Mouse (Mus musculus) granulocyte monocyte progenitor cell, adult 5-6 weeks (primary cell): ENCODE measurements around the gene Endou. TPM values are rescaled to one million over a fixed set of nuclear protein-coding genes. Genes with fewer than 3 reads are reported as not detected.

Experiments used
- total RNA-seq, 2 experiments: library from RNA; stranded (forward) in 1 of 2; stranded (reverse) in 1 of 2; fragments of 200-712, 200-1000 nt in 1 of 2; fragments of >200 nt in 1 of 2; fragmentation: Nextera tagmentation in 1 of 2; gene quantifications; 2 replicates each; pipeline ENCODE4 v1.2.3; 2014 to 2017

Gene Endou
- total RNA-seq, 2 experiments from 2014 or later: 2.2 to 2.8 TPM

Other genes starting within 250 kb of the Endou start
- 25.7 and 31.1 TPM in 2 replicates for gene Rpap3, start 25.5 kb downstream of the Endou start, total RNA-seq (2014; fragmentation: Nextera tagmentation)
- gene Rpap3, start 25.5 kb downstream of the Endou start, total RNA-seq (2017): 33.2 and 46.7 TPM in 2 replicates
- gene Rapgef3, start 36.6 kb upstream of the Endou start, total RNA-seq (2014; fragmentation: Nextera tagmentation): 8.4 and 33.0 TPM in 2 replicates
- 11.9 and 19.1 TPM in 2 replicates for gene Rapgef3, start 36.6 kb upstream of the Endou start, total RNA-seq (2017)
- 97.0 and 99.2 TPM in 2 replicates for gene Slc48a1, start 47.2 kb upstream of the Endou start, total RNA-seq (2014; fragmentation: Nextera tagmentation)
- 67.6 and 71.6 TPM in 2 replicates for gene Slc48a1, start 47.2 kb upstream of the Endou start, total RNA-seq (2017)
- 33.3 and 52.1 TPM in 2 replicates for gene Hdac7, start 113.2 kb upstream of the Endou start, total RNA-seq (2014; fragmentation: Nextera tagmentation)
- gene Hdac7, start 113.2 kb upstream of the Endou start, total RNA-seq (2017): 3.5 and 6.1 TPM in 2 replicates
- 12.9 and 25.6 TPM in 2 replicates for gene Vdr, start 179.3 kb upstream of the Endou start, total RNA-seq (2014; fragmentation: Nextera tagmentation)
- 2.3 and 2.5 TPM in 2 replicates for gene Vdr, start 179.3 kb upstream of the Endou start, total RNA-seq (2017)
- gene Tmem106c, start 232.9 kb upstream of the Endou start, total RNA-seq (2014; fragmentation: Nextera tagmentation): 48.8 and 61.7 TPM in 2 replicates
- gene Tmem106c, start 232.9 kb upstream of the Endou start, total RNA-seq (2017): 29.0 and 32.7 TPM in 2 replicates